Mouse (Mus musculus) midbrain, postnatal 0 days (tissue): Measurements from ENCODE around the gene Gbx2. TPM values are rescaled to one million over a fixed set of nuclear protein-coding genes. Genes with fewer than 3 reads are reported as not detected.

Experiments
- ATAC-seq: fragments of 200-750 bp; cut with Nextera tagmentation; 2 replicates; pipeline ENCODE4 v1.8.0; 2017; ENCODE audit warnings: moderate number of reproducible peaks, mild to moderate bottlenecking, moderate TSS enrichment, moderate library complexity; ENCODE audit not compliant: low FRiP score
- DNase-seq: peaks from one replicate; pipeline ENCODE4 v3.0.0-alpha.2; 2015; ENCODE audit warnings: low spot score
- H3K27ac ChIP-seq: fragments of 300-500 bp; sonication (generic); 2 replicates; pipeline ENCODE4 v1.5.1; 2014; ENCODE audit warnings: low read depth, mild to moderate bottlenecking, low read length, mixed read lengths
- H3K27me3 ChIP-seq: fragments of 300-500 bp; sonication (generic); 2 replicates; pipeline ENCODE4 v1.6.1; 2014; ENCODE audit warnings: low read length, control low read depth, mixed read lengths; ENCODE audit not compliant: insufficient read depth
- H3K36me3 ChIP-seq: fragments of 300-500 bp; sonication (generic); 2 replicates; pipeline ENCODE4 v1.6.1; 2014; ENCODE audit warnings: low read length, control low read depth, mixed read lengths; ENCODE audit not compliant: insufficient read depth
- H3K4me1 ChIP-seq: fragments of 300-500 bp; sonication (generic); 2 replicates; pipeline ENCODE4 v1.6.1; 2014; ENCODE audit warnings: mild to moderate bottlenecking, control low read depth, antibody characterized with exemption, low read length, mixed read lengths; ENCODE audit not compliant: insufficient read depth
- H3K4me2 ChIP-seq: fragments of 300-500 bp; sonication (generic); 2 replicates; pipeline ENCODE4 v1.6.1; 2014; ENCODE audit warnings: low read depth, mild to moderate bottlenecking, low read length, mixed read lengths; ENCODE audit not compliant: poor library complexity, severe bottlenecking
- H3K4me3 ChIP-seq: fragments of 300-500 bp; sonication (generic); 2 replicates; pipeline ENCODE4 v1.5.1; 2014; ENCODE audit warnings: low read depth, mild to moderate bottlenecking, low read length, moderate library complexity
- H3K9ac ChIP-seq: fragments of 300-500 bp; sonication (generic); replicated peaks from 2 replicates; pipeline ENCODE4 v1.6.1; 2014; ENCODE audit warnings: mild to moderate bottlenecking, low read length, moderate library complexity, mixed read lengths; ENCODE audit not compliant: poor library complexity, severe bottlenecking
- H3K9me3 ChIP-seq: fragments of 300-500 bp; sonication (generic); 2 replicates; pipeline ENCODE4 v1.6.1; 2016; ENCODE audit warnings: low read length, control low read depth
- CTCF ChIP-seq: IDR thresholded peaks from 2 replicates; pipeline ENCODE4 v1.5.1; 2016; ENCODE audit warnings: antibody characterized with exemption, mild to moderate bottlenecking
- WGBS: fragments of 180-500 bp; shearing (Covaris S2); extraction: QIAGEN DNeasy Blood & Tissue Kit; methylation state at CpG from one replicate; pipeline ENCODE4 v1.1.7; 2014; 5-methylcytosine and 5-hydroxymethylcytosine counted together
- polyA plus RNA-seq: library from polyadenylated mRNA; unstranded; fragments of >200 nt; fragmentation: Nextera tagmentation; extraction: Ambion mirVana; gene quantifications from 2 replicates; pipeline ENCODE4 v1.2.1, GENCODE M21; 2015
- total RNA-seq: library from RNA; depleted of rRNA; stranded (reverse); fragments of >200 nt; gene quantifications from 2 replicates; pipeline ENCODE4 v1.2.3, GENCODE M21; 2014

Gene Gbx2
- total and polyA plus RNA-seq, 2 experiments from 2014 or later = 9.9 to 22.8 TPM

- peak; percentile 69 for TF ChIP-seq CTCF
- WGBS = 4% methylated on average over 34 of the region's 34 CpGs
- Histone ChIP-seq H3K4me3 (no peak overlapping the region), H3K4me1 (no peaks in the 10 kb centered on the region), H3K27ac (no peak overlapping the region), H3K27me3 (peaks cover 64% of the 10 kb centered on the region), H3K4me2 (no peak overlapping the region), H3K9ac (no peak overlapping the region), H3K9me3 (no peaks in the 10 kb centered on the region), H3K36me3 (no peaks in the 10 kb centered on the region)
- peak; percentile 21; the same call in 1 of the 2 replicates for ATAC-seq
- peak; percentile 64 for DNase-seq
Measured at GRCm38 (mm10) chr1:89939981-89940726, 9.2 kb upstream of the Gbx2 start.

GRCm38 (mm10) chr1:89939596-89939960 lies 8.6 kb upstream of the Gbx2 start:
- ATAC-seq (no peak), DNase-seq (no peak)
- Histone ChIP-seq H3K4me2 (no peak overlapping the region), H3K9ac (no peak overlapping the region), H3K27me3 (peaks cover 66% of the 10 kb centered on the region), H3K36me3 (no peaks in the 10 kb centered on the region), H3K27ac (no peak overlapping the region), H3K9me3 (no peaks in the 10 kb centered on the region), H3K4me3 (no peak overlapping the region), H3K4me1 (no peaks in the 10 kb centered on the region)
- TF ChIP-seq CTCF = no peak
- 27% methylated on average over 16 of the region's 16 CpGs for WGBS

- TF ChIP-seq CTCF = peak; percentile 56
- Histone ChIP-seq H3K9ac (no peak overlapping the region), H3K27ac (no peak overlapping the region), H3K36me3 (no peaks in the 10 kb centered on the region), H3K4me2 (no peak overlapping the region), H3K4me1 (no peaks in the 10 kb centered on the region), H3K27me3 (peaks cover 62% of the 10 kb centered on the region), H3K4me3 (no peak overlapping the region), H3K9me3 (no peaks in the 10 kb centered on the region)
- WGBS = 26% methylated on average over 16 of the region's 16 CpGs
- DNase-seq (no peak), ATAC-seq (no peak)
Measured at GRCm38 (mm10) chr1:89938884-89939595, 8.1 kb upstream of the Gbx2 start.

GRCm38 (mm10) chr1:89935493-89936348 lies 4.7 kb upstream of the Gbx2 start:
- H3K9ac ChIP-seq = no peak overlapping the region
- no peak overlapping the region for H3K4me2 ChIP-seq
- H3K4me3 ChIP-seq = no peak overlapping the region
- ATAC-seq = no peak
- H3K4me1 ChIP-seq = peaks cover 3% of the 10 kb centered on the region
- H3K36me3 ChIP-seq = no peaks in the 10 kb centered on the region
- DNase-seq = no peak
- 3% methylated on average over 29 of the region's 29 CpGs for WGBS
- H3K9me3 ChIP-seq = no peaks in the 10 kb centered on the region
- H3K27ac ChIP-seq = no peak overlapping the region
- H3K27me3 ChIP-seq = peaks cover 78% of the 10 kb centered on the region
- TF ChIP-seq CTCF = no peak

GRCm38 (mm10) chr1:89934316-89935260 lies 3.6 kb upstream of the Gbx2 start:
- H3K27me3 ChIP-seq = peaks cover 74% of the 10 kb centered on the region
- H3K4me2 ChIP-seq = no peak overlapping the region
- WGBS = 2% methylated on average over 19 of the region's 19 CpGs
- ATAC-seq (no peak), DNase-seq (peak; percentile 81)
- H3K4me1 ChIP-seq = peaks cover 9% of the 10 kb centered on the region
- no peak overlapping the region for H3K9ac ChIP-seq
- H3K9me3 ChIP-seq = no peaks in the 10 kb centered on the region
- no peaks in the 10 kb centered on the region for H3K36me3 ChIP-seq
- no peak overlapping the region for H3K4me3 ChIP-seq
- H3K27ac ChIP-seq = no peak overlapping the region
- TF ChIP-seq CTCF = no peak
